Mouse (Mus musculus): ENCODE data around the gene Prox1. TPM values are rescaled to one million over a fixed set of nuclear protein-coding genes. Genes with fewer than 3 reads are reported as not detected.

Gene Prox1
- polyA plus RNA-seq, 1 experiment from 2014 or later = 3.1 TPM

DNA sequence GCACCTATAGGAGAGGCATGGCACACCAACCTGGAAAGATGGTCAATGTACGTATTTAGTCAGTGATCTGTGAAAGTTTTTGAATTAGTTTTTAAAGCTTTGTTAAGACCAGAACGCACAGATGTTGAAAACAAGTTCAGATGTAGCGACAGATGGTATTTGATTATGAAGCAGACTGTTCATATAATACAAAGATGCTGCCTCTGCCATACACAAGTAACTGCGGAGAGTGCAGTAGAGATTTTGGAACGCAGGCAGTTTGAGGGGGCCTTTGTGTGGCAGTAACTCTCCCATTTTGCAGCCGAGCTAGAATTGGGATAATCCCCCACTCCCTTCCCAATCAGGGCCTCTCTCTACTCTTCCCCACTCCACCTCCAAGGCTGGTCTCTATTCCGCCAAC is 78.4 kb downstream of the Prox1 start:
- H3K4me3 ChIP-seq = no peak overlapping the region
- DNase-seq (ENCODE audit: extremely low spot score, low spot score) = no peak
- no peaks in the 10 kb centered on the region for H3K36me3 ChIP-seq (replicated peaks)
- H3K27me3 ChIP-seq (ENCODE audit: poor library complexity, severe bottlenecking) = no peaks in the 10 kb centered on the region
- WGBS = 85% methylated on average over 7 of the region's 7 CpGs
- no peaks in the 10 kb centered on the region for H3K4me1 ChIP-seq
- H3K9me3 ChIP-seq = no peaks in the 10 kb centered on the region
- no peak overlapping the region for H3K27ac ChIP-seq

DNA sequence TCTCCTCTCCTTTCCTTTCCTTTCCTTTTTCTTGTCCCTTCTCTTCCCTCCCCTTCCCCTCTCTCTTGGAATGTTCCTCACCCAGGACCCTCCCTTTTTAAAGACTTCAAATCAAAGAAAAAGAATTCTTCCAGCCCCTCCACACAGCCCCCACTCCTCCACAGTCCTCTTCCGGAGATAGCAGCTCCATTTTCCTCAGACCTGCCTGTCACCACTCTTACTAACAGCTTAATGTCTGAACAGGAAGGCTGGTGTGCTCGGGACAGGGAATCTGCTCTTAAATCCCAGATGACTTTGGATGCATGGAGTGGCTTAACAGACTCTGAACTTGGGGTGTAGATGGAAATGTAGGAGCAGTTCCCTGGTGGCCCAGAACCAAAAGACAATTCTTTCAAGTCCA is 81.6 kb downstream of the Prox1 start:
- Histone ChIP-seq H3K4me3 (no peak overlapping the region), H3K27ac (no peak overlapping the region), H3K36me3 (replicated peaks) (no peaks in the 10 kb centered on the region), H3K9me3 (no peaks in the 10 kb centered on the region), H3K27me3 (ENCODE audit: poor library complexity, severe bottlenecking) (no peaks in the 10 kb centered on the region), H3K4me1 (no peaks in the 10 kb centered on the region)
- no peak for DNase-seq (ENCODE audit: extremely low spot score, low spot score)
- 69% methylated on average over 2 of the region's 2 CpGs for WGBS

DNA sequence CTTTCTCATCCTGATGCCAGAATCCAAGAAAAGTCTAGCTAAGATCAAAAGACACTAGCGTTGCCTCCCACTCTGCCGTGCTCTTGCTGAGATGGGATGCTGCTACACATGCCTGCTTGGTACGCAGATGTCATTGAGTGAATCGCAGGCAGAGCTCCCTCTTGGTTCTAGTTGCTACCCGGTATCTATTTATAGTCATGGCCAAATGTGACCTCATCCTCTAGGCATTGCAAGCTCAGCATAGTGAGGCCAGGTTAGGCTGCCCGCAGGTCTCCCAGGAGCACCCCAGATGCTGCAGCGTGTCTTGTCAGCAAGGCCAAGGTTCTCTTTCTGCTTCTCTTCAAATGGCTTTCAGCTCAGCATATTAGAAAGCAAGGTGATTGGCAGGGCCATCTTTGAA is 84.8 kb downstream of the Prox1 start:
- H3K27me3 ChIP-seq (ENCODE audit: poor library complexity, severe bottlenecking) = 0 out of 2 replicates have a peak, but pooled peaks cover 3% of the 10 kb centered on the region
- H3K36me3 ChIP-seq (replicated peaks) = no peaks in the 10 kb centered on the region
- DNase-seq (ENCODE audit: extremely low spot score, low spot score) = no peak
- no peak overlapping the region for H3K27ac ChIP-seq
- H3K9me3 ChIP-seq = no peaks in the 10 kb centered on the region
- no peak overlapping the region for H3K4me3 ChIP-seq
- WGBS = 94% methylated on average over 7 of the region's 7 CpGs
- peaks cover 4% of the 10 kb centered on the region; the same call in 1 of the 2 replicates for H3K4me1 ChIP-seq

DNA sequence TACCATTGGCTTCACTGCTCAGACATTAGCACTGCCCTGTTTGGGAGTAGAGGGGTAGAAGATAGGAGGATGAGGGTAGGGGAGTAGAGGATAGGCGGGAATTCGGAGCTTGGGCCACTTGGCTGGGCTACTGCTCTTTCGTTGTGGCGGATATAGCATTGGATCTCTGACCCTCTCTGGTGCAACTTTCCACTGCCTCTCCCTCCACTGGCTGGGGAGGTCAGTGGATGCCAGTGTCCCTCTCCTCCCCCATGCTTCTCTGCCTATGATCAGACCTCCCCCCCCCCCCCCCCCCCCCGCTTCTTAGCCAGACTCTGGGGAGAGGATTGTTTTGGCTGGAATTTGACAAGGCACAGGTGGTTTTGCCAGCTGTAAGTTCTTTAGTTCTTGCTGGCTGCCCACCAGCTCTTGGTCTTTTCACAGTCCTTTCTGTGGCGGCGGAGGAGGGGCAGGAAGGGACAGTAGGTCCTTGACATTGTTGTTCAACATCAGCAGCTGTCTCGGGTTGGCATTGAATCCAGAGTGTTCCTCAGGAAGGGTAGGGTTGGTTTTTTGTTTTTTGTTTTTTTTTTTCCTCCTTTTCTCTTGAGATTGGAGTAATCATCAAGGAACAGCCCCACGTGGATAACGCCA is 90.8 kb downstream of the Prox1 start:
- H3K4me1 ChIP-seq = peaks cover 6% of the 10 kb centered on the region; the same call in 1 of the 2 replicates
- no peak for DNase-seq (ENCODE audit: extremely low spot score, low spot score)
- no peaks in the 10 kb centered on the region for H3K36me3 ChIP-seq (replicated peaks)
- no peak overlapping the region for H3K27ac ChIP-seq
- 92% methylated on average over 9 of the region's 10 CpGs for WGBS
- no peak overlapping the region for H3K4me3 ChIP-seq
- no peaks in the 10 kb centered on the region for H3K9me3 ChIP-seq
- H3K27me3 ChIP-seq (ENCODE audit: poor library complexity, severe bottlenecking) = 0 out of 2 replicates have a peak, but pooled peaks cover 3% of the 10 kb centered on the region

DNA sequence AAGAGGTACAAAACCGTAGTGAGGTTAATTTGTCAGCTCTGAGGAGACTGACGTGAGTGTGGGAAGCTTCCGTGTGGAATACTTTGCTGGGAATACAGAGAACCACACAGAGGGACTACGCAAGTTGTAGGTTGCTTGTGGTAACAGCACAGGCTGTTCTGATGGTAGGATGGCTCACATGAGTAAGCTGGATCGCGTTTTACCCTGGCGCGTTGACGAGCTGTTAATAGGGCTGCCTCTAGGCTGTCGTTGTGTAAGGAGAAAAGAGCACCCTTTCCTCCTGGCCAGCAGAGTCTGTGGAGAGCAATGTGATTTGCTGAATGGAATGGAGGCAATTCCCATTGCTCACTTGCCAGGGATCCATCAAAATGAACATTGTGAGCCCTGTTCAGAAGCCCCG is 93.9 kb downstream of the Prox1 start:
- H3K9me3 ChIP-seq = no peaks in the 10 kb centered on the region
- 0 out of 2 replicates have a peak, but pooled peaks cover 3% of the 10 kb centered on the region for H3K27me3 ChIP-seq (ENCODE audit: poor library complexity, severe bottlenecking)
- H3K4me1 ChIP-seq = peaks cover 6% of the 10 kb centered on the region; the same call in 1 of the 2 replicates
- 93% methylated on average over 11 of the region's 11 CpGs for whole genome bisulfite sequencing
- no peak overlapping the region for H3K27ac ChIP-seq
- DNase-seq (ENCODE audit: extremely low spot score, low spot score) = no peak
- no peaks in the 10 kb centered on the region for H3K36me3 ChIP-seq (replicated peaks)
- no peak overlapping the region for H3K4me3 ChIP-seq

Other genes starting within 250 kb of the Prox1 start
- 57.5 and 59.0 TPM in 2 replicates for gene Smyd2, start 248.4 kb downstream of the Prox1 start, polyA plus RNA-seq (2016; fragmentation: Nextera tagmentation; extraction: Ambion mirVana)